Mouse (Mus musculus) layer of hippocampus, adult 9-11 months (tissue): ENCODE measurements at regions not wholly inside any gene's neighbourhood (a gene's known extent, or its start where the extent isn't known, plus 50 kb on each side); places are given as distances from the start of the nearest gene placed in this dataset.

Experiments
- DNase-seq: peaks from one replicate; pipeline ENCODE4 v3.0.0; 2022

- DNase-seq = no peak
Observed at GRCm38 (mm10) chr11:44243184-44243583, 156.7 kb upstream of the Il12b start.

GRCm38 (mm10) chr11:44251821-44252220 is 148.0 kb upstream of the Il12b start:
- no peak for DNase-seq

- no peak for DNase-seq
Observed at GRCm38 (mm10) chr11:44260376-44261111, 139.3 kb upstream of the Il12b start.

- no peak for DNase-seq
Observed at GRCm38 (mm10) chr11:44261657-44262056, 138.2 kb upstream of the Il12b start.

- no peak for DNase-seq
Observed at GRCm38 (mm10) chr11:44262571-44262970, 137.3 kb upstream of the Il12b start.

- DNase-seq = no peak
Observed at GRCm38 (mm10) chr11:44272268-44272667, 127.6 kb upstream of the Il12b start.

GRCm38 (mm10) chr11:44278521-44279208 is 121.2 kb upstream of the Il12b start:
- no peak for DNase-seq

GRCm38 (mm10) chr11:44285961-44286360 is 113.9 kb upstream of the Il12b start:
- no peak for DNase-seq

GRCm38 (mm10) chr11:44288825-44289224 is 111.0 kb upstream of the Il12b start:
- no peak for DNase-seq

GRCm38 (mm10) chr11:44303786-44304185 is 96.1 kb upstream of the Il12b start:
- DNase-seq = no peak

GRCm38 (mm10) chr11:44316061-44316460 is 83.8 kb upstream of the Il12b start:
- DNase-seq = no peak

GRCm38 (mm10) chr11:44319136-44319535 is 80.7 kb upstream of the Il12b start:
- DNase-seq = no peak

GRCm38 (mm10) chr11:44323314-44323713 is 76.5 kb upstream of the Il12b start:
- DNase-seq = peak; percentile 41

- DNase-seq = no peak
Observed at GRCm38 (mm10) chr11:44325066-44325465, 74.8 kb upstream of the Il12b start.

GRCm38 (mm10) chr11:44325525-44325924 is 74.3 kb upstream of the Il12b start:
- DNase-seq = no peak

GRCm38 (mm10) chr11:44329503-44329902 is 70.4 kb upstream of the Il12b start:
- no peak for DNase-seq

- DNase-seq = no peak
Observed at GRCm38 (mm10) chr11:44330438-44330837, 69.4 kb upstream of the Il12b start.

GRCm38 (mm10) chr11:44330851-44331773 is 68.8 kb upstream of the Il12b start:
- peak; percentile 53 for DNase-seq

- no peak for DNase-seq
Observed at GRCm38 (mm10) chr11:44331774-44332129, 68.1 kb upstream of the Il12b start.

- DNase-seq = no peak
Observed at GRCm38 (mm10) chr11:44340531-44340930, 59.3 kb upstream of the Il12b start.

- DNase-seq = no peak
Observed at GRCm38 (mm10) chr11:44348308-44348707, 51.6 kb upstream of the Il12b start.

- DNase-seq = no peak
Observed at GRCm38 (mm10) chr11:44349546-44349945, 50.3 kb upstream of the Il12b start.
